Mouse (Mus musculus): ENCODE measurements around the gene Aars2. TPM values are rescaled to one million over a fixed set of nuclear protein-coding genes. Genes with fewer than 3 reads are reported as not detected.

Gene Aars2
- total RNA-seq, 1 experiment from 2014 or later, result 7.8 TPM

DNA sequence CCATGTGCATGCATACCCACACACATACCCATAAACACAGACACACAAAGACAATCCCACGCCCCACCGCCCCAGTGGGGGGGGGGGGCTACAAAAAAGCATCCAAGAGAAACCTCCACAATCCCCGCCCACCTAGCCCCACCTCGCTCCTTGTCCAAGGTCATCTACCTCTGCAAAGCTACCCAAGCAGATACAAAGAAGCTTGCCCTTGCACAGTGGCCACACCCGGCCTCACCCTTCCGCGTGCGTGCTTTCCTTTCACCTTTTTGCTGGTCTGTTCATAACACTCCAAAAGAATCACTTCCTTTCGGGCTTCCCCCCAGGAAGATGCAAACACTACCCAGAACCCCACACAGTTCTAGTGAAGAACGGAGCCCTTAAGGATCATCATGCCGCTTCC is 11.2 kb upstream of the Aars2 start:
- ATAC-seq (ENCODE audit: extremely low read depth, insufficient number of reproducible peaks, low FRiP score, poor library complexity, severe bottlenecking), result no peak

DNA sequence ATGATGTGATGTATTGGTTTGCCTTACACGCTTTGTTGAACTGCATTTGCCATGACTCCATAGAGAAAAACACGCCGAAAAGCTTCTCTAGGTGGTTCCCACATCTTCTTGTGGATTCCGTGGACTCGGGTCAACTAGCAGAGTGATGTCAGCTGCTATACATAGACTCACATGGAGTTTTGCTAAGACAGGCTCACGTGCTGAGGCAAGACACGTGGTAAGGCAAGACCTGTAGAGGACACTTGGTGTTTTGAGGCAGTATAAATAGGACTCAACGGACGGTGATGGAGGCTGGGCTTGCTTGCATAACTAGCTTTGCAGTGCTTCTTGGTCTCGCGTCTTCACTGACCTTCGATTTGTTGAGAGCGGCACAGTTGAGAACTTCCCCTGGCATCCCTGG is 8.2 kb upstream of the Aars2 start:
- no peak for ATAC-seq (ENCODE audit: extremely low read depth, insufficient number of reproducible peaks, low FRiP score, poor library complexity, severe bottlenecking)

DNA sequence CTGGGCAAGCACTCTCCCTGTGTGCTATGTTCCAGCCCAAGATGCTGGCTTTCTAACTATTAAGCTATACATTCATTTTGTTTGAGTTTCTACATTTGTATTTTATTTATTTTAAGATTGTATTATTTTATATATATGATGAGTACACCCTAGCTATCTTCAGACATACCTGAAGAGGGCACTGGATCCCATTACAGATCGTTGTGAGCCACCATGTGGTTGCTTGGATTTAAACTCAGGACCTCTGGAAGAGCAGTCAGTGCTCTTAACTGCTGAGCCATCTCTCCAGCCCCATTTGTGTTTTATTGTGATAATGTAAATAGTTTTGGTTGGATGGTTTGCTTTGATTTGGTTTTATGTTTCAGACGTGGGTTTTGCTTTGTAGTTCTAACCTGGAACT is 7.1 kb upstream of the Aars2 start:
- no peak for ATAC-seq (ENCODE audit: extremely low read depth, insufficient number of reproducible peaks, low FRiP score, poor library complexity, severe bottlenecking)

DNA sequence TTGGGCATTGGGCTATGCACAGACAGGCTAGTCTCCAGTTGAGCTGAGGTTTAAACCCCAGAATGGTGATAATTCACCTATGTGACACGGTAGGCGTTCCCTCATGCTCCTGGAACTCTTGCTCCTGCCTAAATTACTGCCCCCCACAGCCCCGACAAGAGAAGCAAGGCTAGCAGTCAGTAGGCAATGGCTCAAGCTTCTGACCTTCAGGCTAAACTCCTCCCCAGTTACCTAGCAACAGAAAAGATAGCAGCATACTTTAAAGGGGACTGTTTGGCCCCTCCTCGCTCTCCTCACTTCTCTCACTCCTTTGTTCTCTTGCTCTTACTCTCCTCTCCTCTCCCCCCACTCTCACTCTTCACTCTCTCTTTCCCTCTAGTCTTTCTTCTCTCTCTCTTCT is 5.7 kb upstream of the Aars2 start:
- no peak for ATAC-seq (ENCODE audit: extremely low read depth, insufficient number of reproducible peaks, low FRiP score, poor library complexity, severe bottlenecking)

DNA sequence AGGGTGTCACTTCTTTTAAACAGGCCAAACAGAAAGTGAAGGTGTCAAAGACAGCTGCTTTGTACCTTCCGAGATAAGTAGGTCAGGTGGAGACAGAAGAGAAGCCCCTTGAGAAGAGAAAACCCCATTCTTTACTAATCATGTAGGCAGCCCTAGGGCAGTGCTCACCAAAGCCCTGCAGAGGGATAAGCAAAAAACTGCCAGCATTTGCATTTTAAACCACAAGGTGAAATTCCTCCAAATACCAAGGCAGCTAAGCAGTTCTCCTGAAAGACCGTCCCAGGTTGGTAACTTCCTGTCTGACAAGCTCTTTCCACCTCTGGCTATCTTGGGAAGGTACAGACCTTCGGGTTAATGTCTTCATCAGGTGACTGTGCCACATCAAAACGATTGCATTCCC is 4.3 kb upstream of the Aars2 start:
- no peak for ATAC-seq (ENCODE audit: extremely low read depth, insufficient number of reproducible peaks, low FRiP score, poor library complexity, severe bottlenecking)

DNA sequence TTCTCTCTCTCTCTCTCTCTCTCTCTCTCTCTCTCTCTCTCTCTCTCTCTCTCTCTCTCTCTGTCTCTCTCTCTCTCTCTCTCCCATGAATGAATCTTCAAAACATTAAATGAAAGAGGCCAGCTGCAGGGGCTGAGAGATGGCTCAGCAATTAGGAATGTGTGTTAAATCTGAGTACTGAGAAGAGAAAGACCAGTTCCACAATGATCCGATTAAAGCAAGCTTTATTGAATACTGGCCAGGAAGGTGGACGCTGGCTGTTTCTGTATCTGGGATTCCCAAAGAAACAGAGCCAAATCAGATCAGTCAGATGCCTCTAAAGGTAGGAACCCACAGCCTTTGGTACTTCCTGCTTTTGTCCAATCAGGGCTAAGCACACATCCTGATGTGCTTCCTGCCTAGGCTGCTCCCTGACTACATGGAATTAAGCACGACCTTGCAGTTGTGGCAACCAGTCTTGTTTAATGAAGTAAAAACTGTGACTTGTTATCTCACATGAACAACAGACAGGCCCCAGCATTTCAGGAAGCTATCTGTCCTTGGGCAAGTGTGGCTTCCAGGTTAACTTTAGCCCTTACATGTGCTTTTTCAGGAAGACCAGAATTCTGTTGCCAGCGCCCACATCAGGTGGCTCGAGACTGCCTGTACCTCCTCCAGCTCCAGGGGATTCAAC is 3.2 kb upstream of the Aars2 start:
- ATAC-seq (ENCODE audit: extremely low read depth, insufficient number of reproducible peaks, low FRiP score, poor library complexity, severe bottlenecking), result no peak

DNA sequence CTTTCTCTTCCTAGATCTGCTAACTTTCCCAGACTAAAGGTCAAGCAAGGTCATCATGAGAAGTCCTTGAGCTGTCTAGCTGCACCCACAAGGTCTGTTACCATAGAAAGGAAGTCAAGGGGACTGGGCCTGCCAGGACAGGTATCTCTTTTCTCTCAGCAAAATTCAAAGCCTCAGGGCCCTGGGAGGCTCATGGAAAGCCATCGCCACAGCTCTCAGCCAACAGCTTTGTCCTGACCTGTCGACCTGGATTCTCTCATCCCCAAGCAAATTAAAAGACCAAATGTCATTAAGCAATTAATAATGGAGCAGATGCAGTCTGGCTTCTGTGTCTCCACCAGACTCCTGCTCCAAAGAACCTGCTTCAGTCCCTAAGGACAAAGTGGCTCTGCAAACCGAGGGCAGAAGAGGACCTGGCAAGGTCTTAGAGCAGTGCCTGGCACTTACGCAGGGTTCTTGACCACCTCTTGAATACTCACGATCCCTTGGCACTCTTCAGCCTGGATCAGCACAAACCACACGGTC is 638 bp upstream of the Aars2 start:
- ATAC-seq (ENCODE audit: extremely low read depth, insufficient number of reproducible peaks, low FRiP score, poor library complexity, severe bottlenecking), result no peak

DNA sequence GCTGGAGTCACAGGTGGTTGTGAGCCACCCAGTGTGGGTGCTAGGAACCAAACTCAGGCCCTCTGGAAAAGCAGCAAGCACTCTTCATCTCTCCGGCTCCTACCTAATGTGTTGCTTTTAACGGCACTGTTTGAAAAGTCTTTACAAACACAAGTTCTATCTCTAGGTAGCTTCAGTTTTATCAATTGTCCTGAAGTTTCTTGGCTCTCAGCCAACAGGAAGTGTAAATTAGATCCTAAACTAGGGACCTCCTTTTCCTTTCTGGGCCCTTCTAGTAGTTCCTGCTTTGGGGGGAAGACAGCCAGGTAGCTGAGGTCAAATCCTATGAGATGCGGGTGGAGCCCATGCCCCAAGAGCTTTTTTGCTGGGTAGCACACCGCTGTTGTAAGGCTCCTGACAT is 4.2 kb downstream of the Aars2 start:
- no peak for ATAC-seq (ENCODE audit: extremely low read depth, insufficient number of reproducible peaks, low FRiP score, poor library complexity, severe bottlenecking)

DNA sequence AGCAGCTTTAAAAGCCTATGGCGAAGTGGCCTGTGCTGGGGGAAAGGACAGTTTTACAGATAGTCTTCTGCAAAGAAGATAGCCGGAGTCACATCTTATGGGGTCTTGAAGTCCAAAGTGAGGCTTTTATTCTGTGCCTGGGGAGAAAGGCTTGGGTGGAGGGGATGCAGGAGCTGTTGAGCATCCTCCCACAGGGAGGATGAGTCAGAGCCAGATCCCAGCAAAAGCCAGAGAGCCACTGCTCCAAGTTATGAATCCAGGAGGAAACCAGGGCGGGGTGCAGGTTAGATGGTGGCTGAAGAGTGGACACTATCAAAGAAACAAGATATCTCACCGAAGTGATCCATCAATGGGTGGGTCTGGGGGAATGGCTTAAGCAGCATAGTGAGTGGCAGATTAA is 5.1 kb downstream of the Aars2 start:
- no peak for ATAC-seq (ENCODE audit: extremely low read depth, insufficient number of reproducible peaks, low FRiP score, poor library complexity, severe bottlenecking)

DNA sequence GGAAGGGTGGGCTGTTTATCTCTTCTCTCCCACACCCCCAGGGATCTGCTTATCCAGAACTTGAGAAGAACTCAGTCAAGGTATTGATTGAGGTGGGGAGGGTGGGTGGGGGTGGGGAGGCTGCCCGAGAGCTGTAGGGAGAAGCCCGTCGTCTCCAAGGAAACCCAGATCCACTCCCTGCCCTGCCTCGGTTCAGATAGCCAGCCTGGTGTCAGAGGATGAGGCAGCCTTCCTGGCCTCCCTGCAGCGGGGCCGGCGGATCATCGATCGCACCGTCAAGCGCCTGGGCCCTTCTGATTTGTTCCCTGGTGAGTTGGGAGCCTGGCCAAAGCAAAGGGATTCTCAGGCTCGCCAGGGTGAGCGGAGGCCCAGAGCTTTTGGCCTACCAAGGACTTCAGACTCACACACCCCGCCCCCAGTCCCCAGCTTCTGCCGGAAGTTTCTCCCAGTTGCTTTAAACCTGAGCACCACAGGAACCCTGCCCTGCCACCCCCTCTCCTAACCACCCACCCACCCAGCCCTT is 8.6 kb downstream of the Aars2 start:
- no peak for ATAC-seq (ENCODE audit: extremely low read depth, insufficient number of reproducible peaks, low FRiP score, poor library complexity, severe bottlenecking)

DNA sequence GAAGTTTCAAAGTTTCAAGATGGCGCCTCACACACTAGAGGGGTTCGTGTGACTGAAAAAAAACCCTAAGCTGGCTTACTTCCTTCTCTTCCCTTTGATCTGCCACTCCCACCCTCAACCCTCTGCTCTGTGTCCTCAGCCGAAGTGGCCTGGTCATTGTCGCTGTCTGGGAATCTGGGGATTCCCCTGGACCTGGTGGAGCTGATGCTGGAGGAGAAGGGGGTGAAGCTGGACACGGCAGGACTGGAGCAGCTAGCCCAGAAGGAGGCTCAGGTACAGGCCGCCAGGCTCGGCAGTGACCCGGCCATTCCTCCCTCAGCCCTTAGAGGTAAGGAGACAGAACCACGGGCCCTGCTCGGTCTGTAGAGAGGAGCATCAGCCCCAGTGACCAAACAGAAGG is 9.2 kb downstream of the Aars2 start:
- no peak for ATAC-seq (ENCODE audit: extremely low read depth, insufficient number of reproducible peaks, low FRiP score, poor library complexity, severe bottlenecking)

DNA sequence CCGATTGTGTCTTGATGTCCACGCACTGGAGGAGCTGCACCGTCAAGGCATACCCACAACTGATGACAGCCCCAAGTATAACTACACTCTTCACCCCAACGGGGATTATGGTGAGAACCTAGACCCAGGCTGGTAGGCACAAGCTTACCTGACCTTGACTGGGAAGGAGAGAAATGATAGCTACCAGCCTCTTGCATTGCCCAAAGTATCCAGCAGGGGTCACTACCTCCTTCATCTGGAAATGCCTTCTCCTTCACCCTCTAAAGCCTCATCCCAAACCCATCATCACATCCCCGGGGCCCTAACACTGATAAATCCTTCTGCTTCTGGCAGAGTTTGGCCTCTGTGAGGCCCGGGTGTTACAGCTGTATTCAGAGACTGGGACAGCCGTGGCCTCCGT is 9.8 kb downstream of the Aars2 start:
- ATAC-seq (ENCODE audit: extremely low read depth, insufficient number of reproducible peaks, low FRiP score, poor library complexity, severe bottlenecking), result peak; percentile 59

DNA sequence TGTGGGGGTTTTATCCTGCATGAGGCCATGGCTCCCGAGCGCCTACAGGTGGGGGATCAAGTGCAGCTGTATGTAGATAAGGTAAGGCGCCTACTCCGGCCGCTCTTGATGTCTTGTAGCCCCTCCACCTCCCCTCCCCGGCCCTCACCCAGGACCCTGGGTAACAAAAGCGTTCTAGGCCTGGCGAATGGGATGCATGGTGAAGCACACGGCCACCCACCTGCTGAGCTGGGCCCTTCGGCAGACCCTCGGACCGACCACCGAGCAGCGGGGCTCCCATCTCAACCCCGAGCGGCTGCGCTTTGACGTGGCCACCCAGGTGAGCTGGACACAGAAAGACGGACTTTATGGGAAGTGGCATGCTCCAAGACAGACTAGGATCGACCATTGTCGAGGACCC is 10.5 kb downstream of the Aars2 start:
- ATAC-seq (ENCODE audit: extremely low read depth, insufficient number of reproducible peaks, low FRiP score, poor library complexity, severe bottlenecking), result no peak

DNA sequence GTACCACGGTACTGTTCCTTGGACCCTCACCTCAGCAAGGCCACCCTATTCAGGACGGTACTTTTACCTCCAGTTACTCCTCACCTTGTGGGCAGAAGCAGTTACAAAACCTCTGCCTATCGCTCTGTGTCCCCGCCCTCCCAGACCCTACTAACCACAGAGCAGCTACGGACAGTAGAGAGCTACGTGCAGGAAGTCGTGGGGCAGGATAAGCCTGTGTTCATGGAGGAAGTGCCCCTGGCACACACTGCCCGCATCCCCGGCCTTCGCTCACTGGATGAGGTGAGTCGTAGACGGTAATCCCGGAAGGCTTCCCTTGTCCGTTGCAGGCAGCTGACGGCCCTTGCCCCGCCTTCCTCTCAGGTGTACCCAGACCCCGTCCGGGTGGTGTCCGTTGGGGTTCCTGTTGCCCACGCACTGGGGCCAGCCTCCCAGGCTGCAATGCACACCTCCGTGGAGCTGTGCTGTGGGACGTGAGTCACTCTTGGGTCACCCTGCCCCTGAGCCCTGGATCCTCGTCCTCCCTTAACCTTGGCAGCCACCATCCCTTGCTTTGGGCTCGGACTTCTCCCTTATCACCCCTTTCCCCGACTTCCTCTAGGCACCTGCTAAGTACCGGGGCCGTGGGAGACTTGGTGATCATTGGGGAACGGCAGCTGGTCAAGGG is 11.0 kb downstream of the Aars2 start:
- no peak for ATAC-seq (ENCODE audit: extremely low read depth, insufficient number of reproducible peaks, low FRiP score, poor library complexity, severe bottlenecking)

DNA sequence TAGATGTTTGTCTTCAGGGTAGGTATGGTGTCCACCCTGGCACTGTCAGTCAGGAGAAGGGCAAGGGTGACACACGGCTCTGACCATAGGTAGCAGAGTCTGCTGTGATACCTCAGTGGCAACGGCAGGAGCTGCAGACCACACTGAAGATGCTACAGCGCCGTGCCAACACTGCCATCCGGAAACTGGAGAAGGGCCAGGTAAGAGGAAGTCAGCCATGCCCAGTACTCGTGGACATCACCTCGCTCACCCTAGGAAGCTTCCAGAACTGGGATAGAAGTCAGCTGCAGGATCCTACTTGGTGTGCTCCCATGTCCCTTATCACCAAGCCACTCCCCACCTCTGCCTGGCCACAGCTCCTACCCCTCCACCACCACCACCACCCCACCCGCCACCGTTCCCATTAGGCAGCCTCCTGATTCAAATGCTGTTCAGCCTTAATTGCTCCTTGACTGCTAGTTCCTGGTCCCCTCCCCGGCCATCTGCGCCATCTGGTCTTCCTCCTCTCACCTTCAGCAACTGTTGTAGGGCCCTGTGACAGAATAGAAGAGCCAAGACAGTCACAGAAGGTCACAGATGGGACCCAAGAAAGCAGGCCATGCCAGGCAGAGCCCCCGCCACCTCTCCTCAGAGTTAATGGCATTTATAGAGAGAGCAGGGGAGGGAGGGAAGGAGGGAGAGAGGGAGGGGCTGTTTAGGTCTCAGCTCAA is 12.3 kb downstream of the Aars2 start:
- no peak for ATAC-seq (ENCODE audit: extremely low read depth, insufficient number of reproducible peaks, low FRiP score, poor library complexity, severe bottlenecking)

DNA sequence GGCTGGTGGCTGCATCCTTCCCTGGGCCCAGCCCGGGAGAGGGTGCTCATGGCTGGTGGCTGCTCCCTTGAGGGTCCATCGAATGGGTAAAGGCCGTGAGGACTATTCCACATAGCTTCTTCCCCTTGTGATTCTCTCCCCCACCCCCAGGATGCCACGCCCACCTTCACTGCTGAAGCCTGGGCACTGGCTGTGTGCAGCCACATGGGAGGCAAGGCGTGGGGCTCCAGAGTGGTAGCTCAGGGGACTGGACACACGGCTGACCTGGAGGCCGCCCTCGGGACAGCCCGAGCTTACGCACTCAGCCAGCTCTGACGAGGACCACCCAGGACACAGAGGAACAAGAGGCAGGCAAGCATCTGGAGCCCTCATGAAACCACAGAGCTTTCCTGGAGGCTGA is 13.5 kb downstream of the Aars2 start:
- ATAC-seq (ENCODE audit: extremely low read depth, insufficient number of reproducible peaks, low FRiP score, poor library complexity, severe bottlenecking), result no peak

DNA sequence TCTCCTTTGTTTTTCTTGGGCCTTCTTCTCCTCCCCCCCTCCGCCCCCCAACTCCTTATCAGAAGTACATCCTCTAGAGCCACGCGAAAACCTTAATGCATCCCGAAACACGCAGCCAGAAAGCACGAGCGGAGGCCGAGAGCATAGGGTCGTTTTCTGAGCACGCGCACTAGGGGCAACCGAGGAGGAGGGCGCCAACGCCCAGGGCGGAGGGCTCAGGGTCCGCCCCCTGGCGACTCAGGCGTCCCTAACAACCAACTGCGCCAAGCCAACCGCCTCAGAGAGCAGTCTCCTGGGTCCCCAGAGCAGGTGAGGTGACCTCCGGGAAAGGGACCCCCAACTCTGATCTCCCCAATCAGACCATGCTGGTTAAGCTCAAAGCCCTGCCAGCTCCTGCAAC is 16.6 kb downstream of the Aars2 start, which contains the start of gene Tcte1:
Tcte1 (plus strand) TSS at position 172 of the 400 bp plus-strand sequence.
- ATAC-seq (ENCODE audit: extremely low read depth, insufficient number of reproducible peaks, low FRiP score, poor library complexity, severe bottlenecking), result no peak

DNA sequence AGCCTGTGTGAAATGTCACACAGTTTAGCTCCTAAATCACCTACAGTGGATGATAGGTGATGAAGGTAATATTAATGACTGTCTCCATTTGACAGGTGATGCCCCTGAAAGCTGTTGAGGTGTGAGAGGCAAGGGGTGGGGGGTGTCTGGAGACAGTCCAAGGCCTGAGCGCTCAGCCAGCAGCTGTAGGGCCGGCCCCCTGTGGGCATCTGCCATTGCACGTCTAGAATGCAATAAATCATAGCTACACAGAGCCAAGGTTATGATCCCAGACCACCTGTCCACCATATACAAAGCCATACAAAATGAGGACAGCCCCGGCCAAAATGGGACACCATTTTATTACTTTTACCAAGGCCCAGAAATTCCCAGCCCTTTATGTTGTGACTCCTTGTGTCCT is 18.3 kb downstream of the Aars2 start:
- no peak for ATAC-seq (ENCODE audit: extremely low read depth, insufficient number of reproducible peaks, low FRiP score, poor library complexity, severe bottlenecking)

DNA sequence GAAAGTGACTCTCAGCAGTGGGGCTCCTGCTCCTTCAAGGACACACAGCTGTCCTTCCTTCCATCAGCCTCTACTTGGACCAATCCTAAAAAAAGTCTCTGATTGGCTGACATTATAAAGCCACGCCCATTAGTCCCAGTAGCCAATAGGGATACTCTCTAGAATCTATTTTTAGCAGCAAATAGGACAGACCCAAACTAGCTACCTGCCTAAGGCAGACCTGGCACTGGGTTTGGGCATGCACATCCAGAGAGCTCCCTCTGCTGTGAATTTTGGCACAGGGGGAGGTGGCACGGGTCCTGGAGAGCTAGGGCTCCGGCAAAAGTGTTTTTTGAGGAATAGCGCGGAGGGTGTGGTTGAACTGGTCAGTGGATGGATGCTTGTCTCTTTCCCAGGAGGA is 19.9 kb downstream of the Aars2 start:
- ATAC-seq (ENCODE audit: extremely low read depth, insufficient number of reproducible peaks, low FRiP score, poor library complexity, severe bottlenecking), result no peak

DNA sequence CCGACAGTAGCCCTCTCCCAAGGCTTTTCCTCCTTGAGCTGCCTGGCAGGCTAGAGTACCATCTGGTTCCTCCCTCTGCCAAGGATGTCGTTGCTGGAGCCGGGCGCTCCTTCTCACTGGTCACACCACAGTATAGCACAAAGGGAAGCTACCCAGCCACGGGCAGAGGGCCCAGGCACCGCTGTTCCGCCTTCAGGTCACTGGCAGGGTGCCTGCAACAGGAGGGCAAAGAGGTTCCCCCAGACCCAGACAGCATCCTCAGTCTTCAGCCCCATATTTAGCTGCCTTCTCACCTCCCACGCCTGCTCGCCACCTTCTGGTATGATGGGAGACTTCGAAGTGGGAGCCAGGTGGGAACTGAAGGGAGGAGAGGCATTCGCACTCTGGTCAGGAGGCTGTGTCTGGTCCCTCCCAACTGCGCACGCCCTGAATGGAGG is 23.7 kb downstream of the Aars2 start:
- ATAC-seq (ENCODE audit: extremely low read depth, insufficient number of reproducible peaks, low FRiP score, poor library complexity, severe bottlenecking), result no peak
